Mouse (Mus musculus) embryonic facial prominence, embryonic 13.5 days (tissue): ENCODE data around the gene Cyp2c55. TPM values are rescaled to one million over a fixed set of nuclear protein-coding genes. Genes with fewer than 3 reads are reported as not detected.

Experiments used
- microRNA-seq: library from miRNA; unstranded; fragments of <30 nt; microRNA quantifications from one replicate; pipeline ENCODE4, GENCODE M21; 2016
- polyA plus RNA-seq: library from polyadenylated mRNA; unstranded; fragments of >200 nt; fragmentation: Nextera tagmentation; extraction: Ambion mirVana; gene quantifications from 2 replicates; pipeline ENCODE4 v1.2.1, GENCODE M21; 2015

Gene Cyp2c55
- polyA plus RNA-seq, 1 experiment from 2014 or later, result not detected

Small RNAs within 50 kb of the gene (microRNA-seq; reads per million reads assigned to microRNA genes)
- gene Gm23800, result not detected

Other genes starting within 250 kb of the Cyp2c55 start
- gene Noc3l, start 187.8 kb upstream of the Cyp2c55 start, polyA plus RNA-seq, result 8.1 and 8.4 TPM in 2 replicates
- 3.5 and 3.7 TPM in 2 replicates for gene Tbc1d12, start 170.4 kb upstream of the Cyp2c55 start, polyA plus RNA-seq
- 54.2 and 58.3 TPM in 2 replicates for gene Hells, start 76.1 kb upstream of the Cyp2c55 start, polyA plus RNA-seq
- 0.18 TPM in 1 of 2 replicates, not detected in the other for gene Cyp2c65, start 54.0 kb downstream of the Cyp2c55 start, polyA plus RNA-seq
- gene Cyp2c66, start 106.9 kb downstream of the Cyp2c55 start, polyA plus RNA-seq, result not detected in 2 replicates